Mouse (Mus musculus): ENCODE measurements around the gene Mrgpre.

DNA sequence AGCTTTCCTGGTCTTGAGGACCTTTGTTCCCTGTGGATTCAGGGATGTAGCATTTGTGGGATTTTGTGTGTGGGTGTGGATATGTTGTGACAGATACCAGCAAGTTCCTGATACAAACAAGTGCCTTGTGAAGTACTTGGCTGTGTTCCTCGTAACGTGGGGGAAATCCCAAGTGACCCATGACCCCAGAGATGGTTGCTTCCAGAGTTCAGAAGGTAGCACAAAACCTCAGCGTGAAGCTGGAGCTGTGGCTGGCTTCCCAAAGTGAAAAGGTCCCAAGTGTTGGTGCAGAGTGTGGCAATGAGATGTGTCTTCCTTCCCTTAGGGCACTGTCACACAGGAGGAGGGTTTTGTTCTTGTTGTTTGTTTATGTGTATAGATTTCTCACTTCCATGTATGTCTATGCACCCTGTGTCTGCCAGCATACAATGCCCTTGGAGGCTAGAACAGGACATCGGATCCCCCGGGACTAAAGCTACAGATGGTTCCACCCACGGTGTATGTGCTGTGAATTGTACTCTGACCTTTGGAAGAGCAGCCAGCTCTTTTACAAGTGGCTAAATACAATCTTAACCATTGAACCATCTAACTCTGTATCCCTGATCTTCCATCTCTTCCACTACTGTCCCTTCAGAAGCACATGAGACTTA lies 8.2 kb upstream of the Mrgpre start:
- no peak for TF ChIP-seq POLR2A (IDR thresholded peaks at IDR 0.05; ENCODE audit: borderline replicate concordance, control insufficient read depth, low read depth, low read length)
- TF ChIP-seq CTCF (IDR thresholded peaks at IDR 0.05; ENCODE audit: control insufficient read depth, insufficient read depth, low read length) = no peak
